ENCODE assay signal across 8 mouse cellular contexts in genomic region chr1:98350095-98350549, GRCm38 (mm10).
DNase-seq lines count a peak whose midpoint lies in the region; ATAC-seq and TF ChIP-seq lines count a peak whose summit lies in the region.

No protein-coding gene starts in this region.

- H3K4me2 ChIP-seq in neural tube, embryonic 14.5 days (ENCODE audit: low read depth, low read length), result no peak overlapping the region

- H3K36me3 ChIP-seq in kidney, adult 2 months (ENCODE audit: control insufficient read depth, insufficient read depth, low read length), result no peaks in the 10 kb centered on the region
- no peaks in the 10 kb centered on the region for H3K36me3 ChIP-seq in neural tube, embryonic 14.5 days (ENCODE audit: control insufficient read depth, insufficient read depth, low read length)

- 32% methylated on average over 4 of the region's 4 CpGs for WGBS in kidney, adult 2 months
- 31% methylated on average over 4 of the region's 4 CpGs for WGBS in large intestine, adult 2 months
- WGBS in neural tube, embryonic 14.5 days, result 30% methylated on average over 4 of the region's 4 CpGs

- no peak for TF ChIP-seq POLR2A in kidney, adult 2 months (IDR thresholded peaks at IDR 0.05; ENCODE audit: low read depth, low read length)

- no peak overlapping the region for H3K4me3 ChIP-seq in kidney, adult 2 months (ENCODE audit: insufficient read depth, low read depth, low read length)
- H3K4me3 ChIP-seq in neural tube, embryonic 14.5 days (ENCODE audit: low read depth, low read length), result no peak overlapping the region

- no peak overlapping the region for H3K9ac ChIP-seq in neural tube, embryonic 14.5 days (replicated peaks; ENCODE audit: low read depth, low read length)

- H3K4me1 ChIP-seq in kidney, adult 2 months (ENCODE audit: control insufficient read depth, insufficient read depth, low read length), result no peaks in the 10 kb centered on the region
- no peaks in the 10 kb centered on the region for H3K4me1 ChIP-seq in neural tube, embryonic 14.5 days (ENCODE audit: control insufficient read depth, insufficient read depth, low read length)

- no peaks in the 10 kb centered on the region for H3K27me3 ChIP-seq in kidney, adult 2 months (replicated peaks; ENCODE audit: control insufficient read depth, insufficient read depth, low read length)
- no peaks in the 10 kb centered on the region for H3K27me3 ChIP-seq in neural tube, embryonic 14.5 days (ENCODE audit: control insufficient read depth, insufficient read depth, low read length)

- ATAC-seq in neural tube, embryonic 14.5 days (ENCODE audit: low read depth), result peak; percentile 79

- no peak for TF ChIP-seq CTCF in kidney, adult 2 months (conservative IDR thresholded peaks at IDR 0.05; ENCODE audit: insufficient read depth, insufficient read length, low read depth, low read length)

- H3K9me3 ChIP-seq in neural tube, embryonic 14.5 days (ENCODE audit: control insufficient read depth, low read length), result no peaks in the 10 kb centered on the region

- no peak overlapping the region for H3K27ac ChIP-seq in kidney, adult 2 months (ENCODE audit: insufficient read depth, low read depth, low read length)
- no peak overlapping the region for H3K27ac ChIP-seq in neural tube, embryonic 14.5 days (ENCODE audit: low read depth, low read length)

- peak; percentile 42 for DNase-seq in kidney, adult 2 months
- DNase-seq in kidney, adult 18-20 months, result no peak
- peak; percentile 22 for DNase-seq in MEL-GATA-1-ER (ENCODE audit: extremely low read depth, low read depth)
- peak; percentile 78 for DNase-seq in embryo, embryonic 10.5 days (ENCODE audit: low spot score)
- peak; percentile 29 for DNase-seq in large intestine, adult 2 months (ENCODE audit: low read depth, low spot score)
- no peak for DNase-seq in right cerebral cortex, postnatal 4 days
- DNase-seq in gastrocnemius, postnatal 25 days, result no peak

Comparison
In these comparisons a context has a peak if more than half of its experiments do, and no peak if none do; other contexts are left out.
1. DNase-seq: peak in kidney, adult 2 months (single experiment), MEL-GATA-1-ER (single experiment), embryo, embryonic 10.5 days (single experiment) and large intestine, adult 2 months (single experiment); none in kidney, adult 18-20 months (single experiment), right cerebral cortex, postnatal 4 days (single experiment) and gastrocnemius, postnatal 25 days (single experiment).